Mouse (Mus musculus) gastrocnemius, postnatal 36 days (tissue): Measurements from ENCODE around the gene 3110082I17Rik. TPM values are rescaled to one million over a fixed set of nuclear protein-coding genes. Genes with fewer than 3 reads are reported as not detected.

Experiments
- DNase-seq, 2 experiments: peaks; one replicate each; pipeline ENCODE4 v3.0.0; 2022
- intact Hi-C: fragments of 180-260 bp; cut with DNase I; formaldehyde crosslinking; loops from one replicate; pipeline ENCODE4 v1.15.1; 2025
- total RNA-seq, 2 experiments: library from RNA; stranded (reverse); gene quantifications; 2 replicates each; pipeline ENCODE4 v1.2.3; 2021

The 3110082I17Rik gene
- total RNA-seq, 2 experiments from 2014 or later = 6.1 to 9.2 TPM

DNA sequence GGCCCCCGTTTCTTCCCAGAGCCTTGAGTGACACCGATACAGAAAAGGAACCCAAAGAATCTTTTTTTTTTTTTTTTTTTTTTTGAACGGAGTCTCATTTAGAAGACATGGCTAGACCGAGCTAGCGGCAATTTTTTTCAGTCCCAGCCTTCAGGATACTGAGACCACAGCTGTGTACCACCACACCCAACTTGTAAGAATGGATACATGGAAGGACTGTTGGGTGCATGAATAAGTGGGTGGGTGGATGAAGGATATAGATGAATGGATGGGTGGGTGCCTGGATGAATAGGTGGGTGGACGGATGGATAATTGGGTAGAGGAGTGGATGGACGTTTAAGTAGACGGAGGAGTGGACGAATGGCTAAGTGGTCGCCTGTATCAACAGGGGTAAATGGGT lies 389 bp downstream of the 3110082I17Rik start:
- DNase-seq = no peak
- intact Hi-C loops = loop anchor here (5.0 kb wide), 1 partner anchor 98 kb away; no protein-coding TSS in a partner anchor

DNA sequence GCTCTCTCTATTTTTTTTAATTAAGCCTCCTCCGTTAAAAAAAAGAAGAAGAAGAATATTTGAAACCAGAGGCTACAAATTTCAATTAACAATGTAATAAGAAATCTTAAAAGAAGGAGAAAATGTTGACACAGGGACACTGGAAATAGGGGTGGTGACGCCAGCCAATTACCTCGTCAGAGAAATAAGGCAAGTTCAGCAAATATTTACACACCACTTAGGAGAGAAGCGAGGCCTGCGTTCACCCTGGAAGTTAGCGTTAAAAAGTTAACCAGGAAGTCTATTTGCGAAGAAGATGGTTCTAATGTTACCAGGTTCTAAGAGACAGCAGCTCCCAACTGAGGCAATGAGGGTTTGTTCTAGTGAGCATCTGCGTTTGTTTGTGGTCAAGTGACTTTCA lies 3.1 kb downstream of the 3110082I17Rik start:
- intact Hi-C loops = no loop called here
- no peak for DNase-seq

DNA sequence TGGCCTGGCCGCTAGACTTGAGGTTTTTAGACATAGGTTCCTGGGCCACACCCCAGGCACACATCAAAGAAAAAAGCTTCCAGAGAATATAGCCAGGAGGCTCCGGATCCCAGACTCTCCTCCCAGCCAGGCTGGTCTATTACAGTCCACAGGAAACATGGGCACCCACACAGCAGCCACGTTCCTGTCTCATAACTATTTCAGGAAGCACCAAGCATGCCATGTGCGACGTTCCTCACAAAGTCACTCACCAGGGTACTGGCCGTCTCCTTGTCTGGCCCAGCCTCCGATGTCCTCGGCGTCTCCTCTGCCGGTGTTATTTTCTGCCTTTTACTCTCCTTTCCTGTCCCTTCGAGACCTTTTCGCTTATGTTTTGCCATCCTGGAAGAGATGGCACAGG lies 5.2 kb downstream of the 3110082I17Rik start:
- intact Hi-C loops = no loop called here

DNA sequence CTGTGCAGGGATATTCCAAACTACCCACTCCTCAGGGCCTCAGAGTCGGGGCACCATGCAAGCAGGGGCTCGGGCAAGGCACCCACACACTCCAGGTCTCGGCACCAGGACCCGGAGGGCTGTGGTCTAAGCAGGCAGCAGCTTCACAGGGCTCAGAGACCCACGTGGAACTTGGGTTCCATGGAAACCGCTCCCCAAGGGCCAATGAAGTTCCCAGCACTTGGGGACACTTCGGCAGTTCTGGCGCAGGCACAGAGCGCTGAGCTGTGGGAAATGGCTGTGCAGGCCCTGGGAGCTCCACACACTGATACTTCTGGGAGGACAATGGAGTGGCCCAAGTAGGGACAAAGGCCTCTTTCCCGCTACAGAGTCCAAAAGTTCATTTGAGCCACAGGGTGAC lies 7.3 kb downstream of the 3110082I17Rik start:
- no peak for DNase-seq
- intact Hi-C loops = no loop called here

More for the DNA sequence above, 5.2 kb downstream of the 3110082I17Rik start:
- DNase-seq = no peak

DNA sequence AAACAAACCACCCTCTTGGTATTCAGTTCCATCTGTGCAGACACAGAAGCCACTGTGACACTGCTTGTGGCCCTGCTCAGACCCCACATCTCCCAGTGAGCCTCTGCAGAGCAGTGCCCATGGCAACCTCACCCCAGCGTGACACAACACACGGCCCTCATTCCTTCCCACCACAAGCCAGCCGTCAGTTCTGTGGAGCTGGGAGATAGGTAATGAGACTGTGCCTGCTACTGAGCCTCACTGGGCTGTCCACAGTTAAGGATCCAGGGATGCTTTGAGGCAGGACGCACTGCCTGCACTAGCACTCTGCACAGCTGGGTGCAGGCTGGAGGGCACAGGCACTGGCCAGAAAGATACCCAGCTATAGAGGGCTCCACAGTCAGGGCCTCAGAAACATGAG lies 10.4 kb downstream of the 3110082I17Rik start:
- intact Hi-C loops = loop anchor here (5.0 kb wide), 1 partner anchor 88 kb away; no protein-coding TSS in a partner anchor
- no peak for DNase-seq

DNA sequence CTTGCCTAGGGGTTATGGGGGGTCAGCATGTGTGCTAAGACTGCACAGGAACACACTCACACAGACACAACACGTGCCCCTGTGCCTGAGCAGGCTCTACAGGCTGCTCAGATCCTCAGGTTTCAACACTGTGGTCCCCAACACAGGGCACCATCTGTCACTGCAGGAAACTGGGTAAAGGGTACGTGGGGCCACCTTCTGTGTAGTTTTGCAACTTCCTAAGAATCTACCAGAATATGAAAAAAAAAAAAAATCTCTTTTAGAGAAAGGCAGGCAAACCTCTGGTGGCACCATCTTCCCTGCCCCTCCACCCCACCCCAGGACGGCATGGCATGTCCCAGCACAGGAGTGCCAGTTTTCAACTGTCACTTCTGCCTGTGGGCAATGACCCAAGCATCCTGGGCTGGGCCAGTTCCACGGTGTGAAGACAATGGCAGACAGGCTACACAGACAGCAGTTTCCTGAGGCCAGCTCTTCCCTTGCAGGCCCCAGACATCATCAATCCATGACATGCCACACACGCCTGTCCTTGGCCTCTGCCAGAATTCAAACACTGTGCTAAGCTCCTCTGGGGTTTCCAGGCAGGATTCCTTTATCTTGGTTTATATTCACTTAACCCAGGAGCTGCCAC lies 11.1 kb downstream of the 3110082I17Rik start:
- no peak for DNase-seq
- intact Hi-C loops = loop anchor here (5.0 kb wide), 1 partner anchor 87 kb away; no protein-coding TSS in a partner anchor

DNA sequence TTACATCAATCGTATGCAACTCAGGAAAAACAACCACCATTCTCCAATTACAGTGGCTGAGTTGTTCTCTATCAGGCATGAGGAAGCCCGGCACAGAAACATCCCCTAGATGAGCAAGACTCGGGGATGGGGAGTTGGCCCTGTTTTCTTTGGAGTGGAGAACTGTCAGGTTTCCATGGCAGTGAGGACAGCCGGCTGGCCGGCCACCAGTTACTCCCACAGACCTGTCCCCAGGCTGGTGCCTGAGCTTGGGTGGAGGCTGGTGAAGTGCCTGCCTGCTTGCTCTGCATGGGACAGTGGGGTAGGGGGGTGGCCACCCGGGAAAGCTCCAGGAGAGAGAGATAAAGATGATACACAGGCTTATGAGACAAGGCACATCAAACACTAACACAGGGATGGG lies 12.3 kb downstream of the 3110082I17Rik start:
- no peak for DNase-seq
- intact Hi-C loops = loop anchor here (5.0 kb wide), 1 partner anchor 86 kb away; no protein-coding TSS in a partner anchor

DNA sequence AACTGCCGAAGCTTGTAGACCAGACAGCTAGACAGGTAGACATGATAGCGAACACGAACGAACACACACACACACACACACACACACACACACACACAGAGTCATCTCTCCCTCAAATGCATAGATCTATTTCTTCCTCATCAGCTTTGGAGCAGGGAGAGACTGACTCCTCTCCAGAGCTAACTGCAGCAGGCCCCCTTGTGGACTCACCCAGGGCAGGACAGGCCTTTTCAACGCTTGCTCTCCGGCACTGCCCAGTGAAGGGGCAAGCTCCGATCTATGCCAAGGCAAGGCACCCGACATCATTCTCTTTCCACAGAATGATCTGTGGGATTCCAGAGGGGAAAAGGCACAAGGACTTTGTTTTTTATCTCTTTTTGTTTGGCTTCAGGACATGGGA lies 15.1 kb downstream of the 3110082I17Rik start:
- intact Hi-C loops = loop anchor here (5.0 kb wide), 1 partner anchor 83 kb away; no protein-coding TSS in a partner anchor
- DNase-seq = no peak

DNA sequence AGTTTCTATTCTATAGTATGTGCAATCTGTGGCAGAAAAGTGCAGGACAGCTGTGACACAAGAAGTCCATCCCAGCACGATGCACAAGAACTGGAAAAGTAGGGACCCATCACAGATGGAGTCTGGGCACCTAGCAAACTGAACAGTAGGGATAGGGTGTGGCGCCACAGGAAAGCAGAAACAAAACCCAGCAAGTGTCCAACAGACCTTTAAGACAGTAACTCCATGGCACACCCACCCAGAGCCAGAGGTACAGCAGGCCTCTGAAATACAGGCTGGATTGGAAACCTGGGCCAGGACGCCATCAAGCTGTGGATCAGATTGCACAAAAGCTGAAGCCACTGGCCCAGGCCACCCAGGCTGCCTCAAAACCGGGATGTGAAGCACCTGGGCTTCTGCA lies 17.4 kb downstream of the 3110082I17Rik start:
- intact Hi-C loops = loop anchor here (5.0 kb wide), 1 partner anchor 631 kb away; no protein-coding TSS in a partner anchor
- no peak for DNase-seq

DNA sequence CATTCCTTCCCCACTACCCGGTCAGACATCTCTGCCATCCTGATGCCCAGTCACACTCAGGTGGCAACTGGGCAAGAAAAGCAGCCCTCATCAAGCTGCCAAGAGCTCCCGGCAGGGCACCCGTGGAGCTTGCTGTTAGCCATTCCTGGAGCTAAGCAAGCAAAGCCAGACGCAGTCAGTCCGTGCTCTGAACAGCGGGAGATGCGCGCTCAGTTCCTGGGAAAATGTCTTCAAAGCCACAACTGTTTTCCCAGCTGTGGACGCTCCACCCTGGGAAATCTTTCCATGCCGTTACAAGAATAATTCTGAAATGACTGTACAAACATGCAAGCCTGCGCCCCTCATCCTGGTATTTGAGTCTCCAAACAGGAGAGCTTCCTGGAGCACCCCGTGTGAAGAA lies 17.9 kb downstream of the 3110082I17Rik start:
- no peak for DNase-seq
- intact Hi-C loops = loop anchor here (5.0 kb wide), 1 partner anchor 630 kb away; no protein-coding TSS in a partner anchor

DNA sequence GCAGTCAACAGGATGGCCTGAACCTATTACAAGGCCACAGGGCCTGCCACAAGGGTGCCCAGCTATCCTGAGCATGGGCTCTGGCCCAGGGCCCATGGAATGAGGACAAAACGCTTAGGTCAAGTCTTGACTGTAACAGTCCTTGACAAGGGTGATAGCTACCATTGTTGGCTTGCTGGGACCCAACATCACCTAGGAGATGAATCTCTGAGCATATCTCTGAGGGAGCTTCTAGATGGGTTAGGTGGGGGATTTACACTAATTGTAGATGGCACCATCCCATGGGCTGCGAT lies 18.7 kb downstream of the 3110082I17Rik start:
- intact Hi-C loops = loop anchor here (5.0 kb wide), 1 partner anchor 629 kb away; no protein-coding TSS in a partner anchor
- no peak for DNase-seq

DNA sequence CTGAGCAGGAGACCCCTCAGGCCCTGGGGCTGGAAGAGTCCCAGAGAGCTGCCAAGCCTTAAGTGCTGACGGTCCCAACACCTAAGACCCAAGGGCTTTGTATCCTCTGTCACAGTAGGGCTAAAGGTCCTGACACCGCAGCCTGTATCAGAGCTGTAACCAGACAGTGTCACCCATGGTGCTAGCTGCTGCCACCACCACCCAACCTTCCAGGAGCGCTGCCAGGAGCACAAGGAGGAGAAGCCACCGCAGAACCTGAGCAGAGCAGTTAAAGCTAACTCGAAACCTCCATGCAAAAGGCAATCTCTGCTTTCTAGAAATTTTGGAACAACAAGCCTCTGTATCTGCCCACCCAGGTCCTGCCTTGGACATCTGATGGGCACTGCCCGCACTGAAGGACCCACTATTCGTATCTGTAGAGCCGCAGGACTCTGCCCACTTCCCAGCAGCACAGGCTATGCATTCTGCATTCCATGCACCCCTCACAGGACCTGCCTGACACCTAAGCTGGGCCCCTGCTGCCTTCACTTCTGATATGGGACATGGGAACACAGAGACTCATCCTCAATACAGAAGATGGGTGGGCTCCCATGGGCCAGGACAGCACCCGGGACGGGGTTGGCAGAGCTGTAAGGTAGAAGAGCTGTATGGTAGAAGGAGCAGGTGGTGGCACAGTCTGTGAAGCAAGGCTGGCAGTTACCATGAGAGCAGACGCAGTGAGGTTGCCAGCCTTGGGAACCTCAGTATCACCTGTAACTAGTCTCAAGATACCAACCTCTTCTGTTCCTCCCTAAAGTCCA lies 19.2 kb downstream of the 3110082I17Rik start:
- intact Hi-C loops = loop anchor here (5.0 kb wide), 1 partner anchor 629 kb away; no protein-coding TSS in a partner anchor
- DNase-seq = no peak

DNA sequence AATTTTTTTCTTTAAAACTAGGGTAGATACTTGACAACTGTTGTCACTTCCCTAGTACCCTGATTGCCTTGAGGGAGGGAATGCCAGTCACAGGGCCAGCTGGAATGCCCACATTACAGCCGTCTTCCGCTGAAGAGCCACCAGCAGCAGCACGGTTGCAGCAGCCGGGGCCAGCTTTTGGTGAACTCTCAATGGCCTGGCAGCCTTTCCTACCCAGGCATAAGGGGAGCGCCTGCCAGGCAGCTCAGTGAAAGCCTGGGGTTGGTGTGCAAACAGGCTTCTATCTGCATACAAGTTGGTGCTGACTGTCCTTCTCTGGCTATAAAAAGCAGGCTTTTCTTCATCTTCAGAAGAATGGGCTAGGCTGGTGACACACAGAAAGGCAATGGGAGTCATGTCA lies 19.9 kb downstream of the 3110082I17Rik start:
- intact Hi-C loops = loop anchor here (5.0 kb wide), 1 partner anchor 628 kb away; no protein-coding TSS in a partner anchor
- DNase-seq = no peak

DNA sequence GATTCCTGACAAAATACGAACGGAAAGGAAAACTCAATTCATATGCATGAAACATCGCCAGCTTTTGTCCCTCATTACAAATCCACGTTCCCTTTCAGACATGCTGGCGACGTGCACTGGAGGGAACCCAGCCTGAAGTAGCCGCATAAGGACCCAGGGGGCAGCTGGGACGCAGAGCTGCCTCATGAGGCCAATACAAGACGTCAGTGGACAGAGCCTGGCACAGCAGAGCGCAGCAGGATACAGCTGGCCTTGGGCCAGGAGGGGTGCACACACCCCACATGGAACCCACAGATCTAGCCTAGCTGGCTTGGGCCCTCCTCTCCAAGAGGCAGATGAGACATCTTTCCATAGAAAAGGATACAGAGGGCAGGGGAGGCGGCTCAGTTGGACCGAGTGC lies 21.9 kb downstream of the 3110082I17Rik start:
- no peak for DNase-seq
- intact Hi-C loops = no loop called here

DNA sequence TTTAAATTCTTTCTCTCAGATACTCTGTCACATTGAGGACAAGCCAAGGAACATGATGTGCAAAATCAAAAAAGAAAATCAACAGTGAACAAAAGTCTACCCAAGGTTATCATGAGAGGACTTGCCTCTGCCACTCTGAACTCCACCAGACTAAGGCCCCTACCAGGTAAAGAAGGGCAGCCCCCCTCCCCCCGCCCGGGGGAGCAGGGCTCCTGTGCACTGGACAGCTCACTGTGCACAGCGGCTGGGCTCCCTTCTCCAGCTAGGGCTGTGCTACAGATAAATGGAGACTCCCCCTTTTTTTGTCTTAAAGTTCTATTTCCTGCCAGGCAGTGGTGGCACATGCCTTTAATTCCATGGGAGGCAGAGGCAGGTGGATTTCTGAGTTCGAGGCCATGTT lies 22.6 kb downstream of the 3110082I17Rik start:
- DNase-seq = no peak
- intact Hi-C loops = no loop called here

DNA sequence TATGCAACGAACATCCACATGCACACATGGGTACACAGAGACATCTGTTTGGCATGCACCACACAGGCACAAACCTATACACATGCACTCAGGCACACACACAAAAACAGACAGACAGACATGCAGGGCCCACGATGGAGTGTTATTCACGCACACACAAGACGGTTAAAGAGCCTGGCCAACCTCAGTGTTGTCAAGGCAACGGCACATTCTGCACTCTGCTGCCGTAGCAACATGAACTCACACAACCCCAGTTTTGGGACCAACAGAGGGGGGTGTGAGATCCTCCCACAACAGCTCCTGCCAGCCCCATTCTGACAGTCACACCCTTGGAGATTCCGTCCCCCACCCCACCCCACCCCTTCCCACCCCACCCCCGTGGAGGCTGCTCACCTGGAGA lies 25.4 kb downstream of the 3110082I17Rik start:
- no peak for DNase-seq
- intact Hi-C loops = no loop called here

DNA sequence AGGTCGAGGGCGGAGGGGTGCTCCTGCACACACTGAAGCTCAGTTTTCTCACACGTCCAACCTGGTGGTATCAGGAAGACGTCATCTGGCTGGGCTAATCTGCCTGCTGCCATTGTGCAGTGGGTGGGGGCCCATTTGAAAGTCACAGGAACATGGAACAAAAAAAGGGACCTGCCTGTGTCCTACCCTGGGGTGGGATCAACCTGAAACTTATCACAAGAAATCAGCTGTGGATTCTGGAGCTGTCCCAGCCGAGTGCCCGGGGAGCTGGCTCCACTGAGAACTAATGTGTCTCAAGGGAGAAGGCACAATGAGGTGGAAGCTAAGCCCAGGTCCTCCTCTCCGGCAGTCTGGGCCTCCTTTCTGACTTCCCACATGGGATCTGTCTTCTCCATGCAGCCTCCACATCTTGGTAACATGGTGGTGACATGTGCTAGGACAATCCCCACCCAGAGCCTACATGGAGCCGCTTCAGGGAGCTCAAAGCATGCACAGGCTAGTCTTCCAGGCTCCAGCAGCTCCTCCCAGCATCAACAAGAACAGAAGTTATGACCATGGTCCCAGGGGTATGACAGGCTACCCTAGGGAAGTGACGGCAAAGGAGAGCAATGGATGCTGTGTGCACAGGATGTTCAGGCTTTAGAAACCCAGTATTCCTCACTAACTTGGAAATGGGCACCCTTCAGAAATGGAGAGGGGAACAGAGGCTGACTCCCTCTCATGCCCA lies 26.3 kb downstream of the 3110082I17Rik start:
- intact Hi-C loops = no loop called here
- DNase-seq = no peak

DNA sequence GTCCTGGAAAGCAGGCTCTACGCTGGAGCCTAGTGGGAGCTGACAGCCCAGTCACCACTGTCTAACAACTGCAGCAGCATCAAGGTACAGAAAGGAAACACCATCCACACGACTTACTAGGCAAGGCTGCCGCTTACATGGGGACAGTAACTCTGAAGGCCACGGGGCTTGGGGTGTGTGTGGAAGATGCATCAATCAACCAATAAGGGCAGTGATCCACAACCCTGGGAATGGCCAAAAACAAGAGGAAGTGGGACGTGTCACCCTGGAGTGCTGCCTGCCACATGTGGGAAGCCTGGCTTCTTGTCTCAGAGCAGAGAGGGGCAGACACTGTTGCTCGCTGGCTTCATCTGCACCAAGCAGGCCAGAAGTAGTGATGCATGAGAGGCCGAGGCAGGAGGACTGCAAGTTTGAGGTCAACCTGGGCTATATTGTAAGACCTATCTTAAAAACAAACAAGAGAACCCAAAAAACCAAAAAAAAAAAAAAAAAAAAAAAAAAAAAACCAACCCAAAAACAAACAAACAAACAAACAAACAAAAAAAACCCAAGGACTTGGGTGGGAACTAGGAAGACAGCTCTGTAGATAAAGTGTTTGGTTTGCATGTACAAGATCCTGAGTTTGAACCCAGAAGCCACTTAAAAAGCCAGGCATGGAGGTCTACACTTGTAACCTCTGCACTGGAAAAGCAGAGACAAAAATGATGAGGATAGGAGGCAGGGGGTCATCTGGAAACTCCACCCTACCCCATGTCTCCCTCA lies 27.4 kb downstream of the 3110082I17Rik start:
- intact Hi-C loops = no loop called here
- DNase-seq = no peak

DNA sequence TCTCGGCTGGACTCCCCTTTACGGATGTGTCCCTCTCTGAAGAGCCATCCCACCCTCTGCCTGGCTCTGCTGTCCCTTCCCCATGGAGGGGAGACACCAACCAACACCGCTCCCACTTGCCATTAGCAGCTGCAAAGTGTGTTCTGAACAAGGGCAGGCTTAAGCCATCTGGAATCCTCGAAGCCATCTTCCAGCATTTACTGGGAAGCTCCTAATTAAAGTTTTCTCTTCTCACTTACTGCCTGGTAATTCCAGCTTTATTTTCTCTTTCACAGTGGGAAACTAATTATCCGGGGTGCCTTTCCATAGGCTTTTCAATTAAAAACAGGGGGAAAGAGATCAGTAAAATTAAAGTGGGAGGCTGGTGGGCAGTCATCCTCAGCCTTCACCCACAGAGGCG lies 28.0 kb downstream of the 3110082I17Rik start:
- intact Hi-C loops = no loop called here
- no peak for DNase-seq

DNA sequence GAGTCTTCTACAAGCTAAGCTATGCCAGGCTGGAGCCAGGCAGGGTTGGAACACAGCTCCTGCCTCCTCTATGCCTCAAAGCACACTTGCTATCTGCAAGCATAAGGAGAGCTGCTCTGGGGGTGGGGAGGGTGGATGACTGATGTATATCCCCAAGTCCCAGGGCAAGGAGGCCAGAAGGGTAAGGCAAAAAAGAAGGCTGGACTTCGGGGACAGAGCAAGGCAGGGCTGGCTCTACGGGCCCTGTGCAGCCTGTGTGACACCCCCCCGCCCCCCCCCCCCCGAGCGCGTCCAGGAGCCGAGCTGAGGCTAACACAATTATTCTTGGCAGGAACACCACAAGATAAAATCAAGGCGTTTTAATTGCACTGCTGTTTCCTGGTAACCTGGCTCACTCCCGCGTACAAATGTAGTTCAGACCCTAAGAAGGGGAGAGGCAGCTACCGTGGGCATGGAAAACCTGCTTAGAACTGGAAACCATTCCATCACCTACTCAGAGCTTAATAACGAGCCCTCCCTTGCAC lies 30.4 kb downstream of the 3110082I17Rik start:
- DNase-seq = no peak
- intact Hi-C loops = no loop called here
